Mouse (Mus musculus) MEL (cell line): ENCODE measurements at regions not wholly inside any gene's neighbourhood (a gene's known extent, or its start where the extent isn't known, plus 50 kb on each side); places are given as distances from the start of the nearest gene placed in this dataset.

Experiments
- E2F4 ChIP-seq: IDR thresholded peaks from 2 replicates; pipeline ENCODE4 v1.6.1; 2011; ENCODE audit warnings: low read depth, low read length, improper control_type of control experiment, borderline replicate concordance
- POLR2A ChIP-seq, 2 experiments: IDR thresholded peaks; 2 replicates each; pipeline ENCODE4 v1.6.1; 2011 to 2012; ENCODE audit warnings: low read length in 2 of 2, mild to moderate bottlenecking in 2 of 2, control low read depth in 1 of 2, improper control_type of control experiment in 1 of 2, low read depth in 1 of 2, moderate library complexity in 1 of 2; ENCODE audit not compliant: control insufficient read depth in 1 of 2, insufficient read depth in 1 of 2, poor library complexity in 1 of 2
- POLR2AphosphoS2 ChIP-seq: IDR thresholded peaks from 2 replicates; pipeline ENCODE4 v1.6.1; 2011; ENCODE audit warnings: low read length, improper control_type of control experiment
- POLR2AphosphoS5 ChIP-seq: IDR thresholded peaks from 2 replicates; pipeline ENCODE4 v1.6.1; 2012; ENCODE audit warnings: low read depth, borderline replicate concordance, mild to moderate bottlenecking, inconsistent platforms, low read length, moderate library complexity, mixed read lengths
- UBTF ChIP-seq: IDR thresholded peaks from 2 replicates; pipeline ENCODE4 v1.6.1; 2012; ENCODE audit warnings: low read depth, mild to moderate bottlenecking, inconsistent platforms, low read length, improper control_type of control experiment, moderate library complexity, borderline replicate concordance; ENCODE audit not compliant: insufficient read depth

- TF ChIP-seq POLR2AphosphoS2 (no peak), UBTF (no peak), POLR2A (IDR thresholded peaks at IDR 0.05; ENCODE audit: control insufficient read depth in 1 of 2, insufficient read depth in 1 of 2, low read depth in 1 of 2, low read length in 2 of 2, poor library complexity in 1 of 2) (no peak), POLR2AphosphoS5 (no peak), E2F4 (no peak)
Measured at GRCm38 (mm10) chr9:23035901-23036610, 186.8 kb upstream of the Bmper start.
